Mouse (Mus musculus): Measurements from ENCODE around the gene Atl2. TPM values are rescaled to one million over a fixed set of nuclear protein-coding genes. Genes with fewer than 3 reads are reported as not detected.

Atl2 gene
- polyA plus RNA-seq, 1 experiment: 61.0 TPM

DNA sequence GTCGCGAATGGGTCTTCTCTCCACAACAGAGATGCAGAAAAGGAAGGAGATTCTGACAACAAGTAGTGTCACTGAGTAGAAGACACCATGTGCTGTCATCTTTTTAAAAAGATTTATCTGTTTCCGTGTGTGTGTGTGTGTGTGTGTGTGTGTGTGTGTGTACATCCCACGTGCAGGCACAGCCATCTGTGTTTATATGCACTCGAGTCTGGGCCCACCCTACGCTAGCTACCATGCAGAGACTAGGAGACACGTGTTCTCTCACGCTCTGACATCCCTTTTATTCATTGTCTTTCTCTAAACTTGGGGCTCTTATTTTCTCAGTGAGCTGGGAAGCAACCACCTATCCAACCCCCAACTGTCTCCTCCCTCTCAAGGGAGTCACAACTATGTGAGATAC is 40.4 kb downstream of the Atl2 start:
- peaks cover 100% of the 10 kb centered on the region for H3K36me3 ChIP-seq (ENCODE audit: control insufficient read depth, insufficient read depth, low read length)
- no peak for DNase-seq
- no peak overlapping the region for H3K4me3 ChIP-seq (ENCODE audit: control insufficient read depth, insufficient read depth, low read length)
- TF ChIP-seq CTCF (IDR thresholded peaks at IDR 0.05; ENCODE audit: borderline replicate concordance, control insufficient read depth, extremely low read depth, insufficient read depth, low read length, poor library complexity) (no peak), POLR2A (IDR thresholded peaks at IDR 0.05; ENCODE audit: control insufficient read depth, extremely low read depth, insufficient read depth, low read length, poor library complexity) (no peak)
- no peaks in the 10 kb centered on the region for H3K4me1 ChIP-seq (replicated peaks; ENCODE audit: control insufficient read depth, insufficient read depth, low read length)
- no peak overlapping the region for H3K27ac ChIP-seq (ENCODE audit: control insufficient read depth, insufficient read depth, low read length)
- WGBS: 96% methylated on average over 8 of the region's 8 CpGs
- H3K27me3 ChIP-seq (ENCODE audit: control insufficient read depth, insufficient read depth, low read length): no peaks in the 10 kb centered on the region; the same call in 1 of the 2 replicates

DNA sequence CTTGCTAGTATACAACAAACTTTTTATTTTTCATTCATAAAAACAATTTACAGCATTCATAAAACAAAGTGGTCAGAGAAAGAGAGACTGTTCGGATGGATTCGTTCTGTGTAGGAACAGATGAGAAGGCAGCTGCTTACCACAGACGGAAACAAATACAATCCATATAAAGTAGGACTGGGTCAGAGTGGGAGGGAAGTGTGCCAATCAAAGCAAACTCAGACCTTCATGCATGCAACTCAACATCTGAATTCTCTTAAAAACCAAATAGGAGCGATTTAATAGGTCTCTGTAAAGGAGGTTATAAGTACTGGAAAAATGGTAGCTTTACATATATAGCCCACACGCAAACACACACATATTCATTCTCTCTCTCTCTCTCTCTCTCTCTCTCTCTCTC is 47.5 kb downstream of the Atl2 start:
- no peaks in the 10 kb centered on the region for H3K4me1 ChIP-seq (replicated peaks; ENCODE audit: control insufficient read depth, insufficient read depth, low read length)
- 97% methylated on average over 5 of the region's 5 CpGs for WGBS
- TF ChIP-seq POLR2A (IDR thresholded peaks at IDR 0.05; ENCODE audit: control insufficient read depth, extremely low read depth, insufficient read depth, low read length, poor library complexity): no peak
- no peak for TF ChIP-seq CTCF (IDR thresholded peaks at IDR 0.05; ENCODE audit: borderline replicate concordance, control insufficient read depth, extremely low read depth, insufficient read depth, low read length, poor library complexity)
- H3K36me3 ChIP-seq (ENCODE audit: control insufficient read depth, insufficient read depth, low read length): peaks cover 58% of the 10 kb centered on the region
- no peak overlapping the region for H3K4me3 ChIP-seq (ENCODE audit: control insufficient read depth, insufficient read depth, low read length)
- DNase-seq: no peak
- no peak overlapping the region for H3K27ac ChIP-seq (ENCODE audit: control insufficient read depth, insufficient read depth, low read length)
- H3K27me3 ChIP-seq (ENCODE audit: control insufficient read depth, insufficient read depth, low read length): no peaks in the 10 kb centered on the region

DNA sequence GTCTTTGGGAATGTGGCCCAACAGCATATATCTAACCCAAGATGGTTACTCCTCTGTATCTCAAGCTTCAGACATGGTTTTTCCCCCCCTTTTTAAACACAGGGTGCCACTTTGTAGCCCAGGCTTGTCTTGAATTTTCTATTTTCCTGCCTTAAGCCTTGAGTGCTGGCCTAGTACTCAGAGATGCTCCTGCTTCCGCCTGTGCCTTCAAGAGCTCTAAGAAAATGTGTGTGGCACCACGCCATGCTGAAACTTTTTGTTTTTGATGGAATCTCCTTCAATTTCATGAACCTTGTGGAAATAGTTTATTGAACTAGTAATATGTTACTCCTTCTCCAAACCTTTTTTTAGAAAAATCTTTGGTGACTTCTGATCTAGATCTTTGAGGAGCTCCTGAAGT is 49.7 kb downstream of the Atl2 start:
- peaks cover 36% of the 10 kb centered on the region for H3K36me3 ChIP-seq (ENCODE audit: control insufficient read depth, insufficient read depth, low read length)
- no peak overlapping the region for H3K27ac ChIP-seq (ENCODE audit: control insufficient read depth, insufficient read depth, low read length)
- no peaks in the 10 kb centered on the region for H3K4me1 ChIP-seq (replicated peaks; ENCODE audit: control insufficient read depth, insufficient read depth, low read length)
- no peak overlapping the region for H3K4me3 ChIP-seq (ENCODE audit: control insufficient read depth, insufficient read depth, low read length)
- no peak for TF ChIP-seq CTCF (IDR thresholded peaks at IDR 0.05; ENCODE audit: borderline replicate concordance, control insufficient read depth, extremely low read depth, insufficient read depth, low read length, poor library complexity)
- no peak for TF ChIP-seq POLR2A (IDR thresholded peaks at IDR 0.05; ENCODE audit: control insufficient read depth, extremely low read depth, insufficient read depth, low read length, poor library complexity)
- H3K27me3 ChIP-seq (ENCODE audit: control insufficient read depth, insufficient read depth, low read length): no peaks in the 10 kb centered on the region
- no peak for DNase-seq
- WGBS: 99% methylated on average over 2 of the region's 2 CpGs

DNA sequence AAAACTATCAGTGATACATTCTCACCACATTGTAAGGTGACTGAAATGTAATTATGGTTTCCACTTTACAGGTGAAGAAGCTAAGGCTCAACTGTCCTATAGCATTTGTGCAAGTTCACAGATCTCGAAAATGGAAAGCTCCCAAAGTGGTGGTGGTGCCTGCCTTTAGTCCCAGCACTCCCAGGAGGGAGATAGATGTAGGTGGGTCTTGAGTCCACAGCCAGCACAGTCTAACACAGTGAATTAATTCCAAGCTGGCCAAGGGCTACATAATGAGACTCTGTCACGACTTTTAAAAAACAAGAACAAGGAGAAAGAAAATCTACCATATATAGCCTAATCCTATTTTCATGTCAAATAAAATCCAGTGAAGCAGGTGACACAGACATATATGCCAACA is 50.2 kb downstream of the Atl2 start:
- Histone ChIP-seq H3K27ac (ENCODE audit: control insufficient read depth, insufficient read depth, low read length) (no peak overlapping the region), H3K4me1 (replicated peaks; ENCODE audit: control insufficient read depth, insufficient read depth, low read length) (no peaks in the 10 kb centered on the region), H3K36me3 (ENCODE audit: control insufficient read depth, insufficient read depth, low read length) (peaks cover 31% of the 10 kb centered on the region), H3K27me3 (ENCODE audit: control insufficient read depth, insufficient read depth, low read length) (no peaks in the 10 kb centered on the region), H3K4me3 (ENCODE audit: control insufficient read depth, insufficient read depth, low read length) (no peak overlapping the region)
- WGBS: 90% methylated on average over 2 of the region's 2 CpGs
- no peak for DNase-seq
- no peak for TF ChIP-seq POLR2A (IDR thresholded peaks at IDR 0.05; ENCODE audit: control insufficient read depth, extremely low read depth, insufficient read depth, low read length, poor library complexity)
- TF ChIP-seq CTCF (IDR thresholded peaks at IDR 0.05; ENCODE audit: borderline replicate concordance, control insufficient read depth, extremely low read depth, insufficient read depth, low read length, poor library complexity): no peak

DNA sequence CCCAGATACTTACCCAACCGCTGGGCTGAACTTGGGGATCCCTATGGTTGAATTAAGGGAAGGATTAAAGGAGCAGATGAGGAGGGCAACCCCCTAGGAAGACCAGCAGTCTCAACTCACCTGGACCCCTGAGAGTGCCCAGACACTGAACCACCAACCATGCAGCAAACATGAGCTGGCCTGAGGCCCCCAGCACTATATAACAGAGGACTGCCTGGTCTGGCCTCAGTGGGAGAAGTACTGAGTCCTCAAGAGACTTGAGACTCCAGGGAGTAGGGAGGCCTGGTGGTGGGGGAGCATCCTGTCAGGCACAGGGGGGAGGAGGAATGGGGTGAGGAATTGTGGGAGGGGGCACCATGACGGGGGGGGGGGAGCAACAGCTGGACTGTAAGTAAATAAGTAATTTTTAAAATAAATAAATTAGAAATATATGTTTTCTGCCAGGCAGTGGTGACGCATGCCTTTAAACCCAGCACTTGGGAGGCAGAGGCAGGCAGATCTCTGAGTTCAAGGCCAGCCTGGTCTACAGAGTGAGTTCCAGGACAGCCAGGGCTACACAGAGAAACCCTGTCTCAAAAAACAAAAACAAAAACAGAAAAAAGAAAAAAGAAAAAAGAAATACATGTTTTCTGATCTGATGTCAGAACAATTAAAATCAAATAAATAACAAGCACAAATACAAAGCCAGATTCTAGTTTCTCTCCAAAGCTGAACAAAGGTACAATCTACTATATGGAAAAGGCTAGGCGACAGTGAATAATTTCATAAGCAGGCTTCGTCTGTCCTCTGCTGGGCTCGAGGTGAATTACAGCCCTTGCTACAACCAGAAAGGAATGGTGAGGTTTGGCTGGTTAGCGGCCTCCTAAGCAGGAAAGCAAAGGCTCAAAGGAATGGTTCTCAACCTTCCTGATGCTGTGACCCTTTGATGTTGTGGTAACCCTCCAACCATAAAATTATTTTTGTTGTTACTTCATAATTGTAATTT is 55.4 kb downstream of the Atl2 start:
- no peak overlapping the region for H3K27ac ChIP-seq (ENCODE audit: control insufficient read depth, insufficient read depth, low read length)
- H3K4me1 ChIP-seq (replicated peaks; ENCODE audit: control insufficient read depth, insufficient read depth, low read length): no peaks in the 10 kb centered on the region
- WGBS: 48% methylated on average over 7 of the region's 7 CpGs
- H3K36me3 ChIP-seq (ENCODE audit: control insufficient read depth, insufficient read depth, low read length): no peaks in the 10 kb centered on the region
- DNase-seq: peak; percentile 72
- no peaks in the 10 kb centered on the region for H3K27me3 ChIP-seq (ENCODE audit: control insufficient read depth, insufficient read depth, low read length)
- TF ChIP-seq POLR2A (IDR thresholded peaks at IDR 0.05; ENCODE audit: control insufficient read depth, extremely low read depth, insufficient read depth, low read length, poor library complexity) (no peak), CTCF (IDR thresholded peaks at IDR 0.05; ENCODE audit: borderline replicate concordance, control insufficient read depth, extremely low read depth, insufficient read depth, low read length, poor library complexity) (no peak)
- H3K4me3 ChIP-seq (ENCODE audit: control insufficient read depth, insufficient read depth, low read length): no peak overlapping the region

DNA sequence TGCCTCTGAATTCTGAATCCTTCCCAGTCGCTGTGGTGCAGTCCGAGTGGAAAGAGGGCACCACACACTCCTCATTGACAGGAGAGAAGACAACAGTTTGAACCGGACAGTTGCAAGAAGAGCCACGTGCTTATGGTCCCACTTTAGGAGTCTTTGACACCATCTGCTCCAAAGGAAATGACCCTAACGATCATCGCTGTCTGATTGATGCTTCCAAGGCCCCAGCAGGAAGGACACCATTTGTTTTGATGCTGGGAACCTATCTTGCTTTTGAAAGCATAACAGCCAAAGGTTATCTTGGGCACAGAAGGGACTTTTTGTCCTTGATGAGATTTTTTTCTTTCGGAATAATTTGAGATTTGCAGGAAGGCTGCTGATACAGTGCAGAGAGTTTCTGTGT is 58.9 kb downstream of the Atl2 start:
- Histone ChIP-seq H3K4me1 (replicated peaks; ENCODE audit: control insufficient read depth, insufficient read depth, low read length) (no peaks in the 10 kb centered on the region), H3K36me3 (ENCODE audit: control insufficient read depth, insufficient read depth, low read length) (no peaks in the 10 kb centered on the region), H3K4me3 (ENCODE audit: control insufficient read depth, insufficient read depth, low read length) (no peak overlapping the region), H3K27ac (ENCODE audit: control insufficient read depth, insufficient read depth, low read length) (no peak overlapping the region), H3K27me3 (ENCODE audit: control insufficient read depth, insufficient read depth, low read length) (no peaks in the 10 kb centered on the region)
- no peak for DNase-seq
- WGBS: 94% methylated on average over 7 of the region's 7 CpGs
- TF ChIP-seq CTCF (IDR thresholded peaks at IDR 0.05; ENCODE audit: borderline replicate concordance, control insufficient read depth, extremely low read depth, insufficient read depth, low read length, poor library complexity) (no peak), POLR2A (IDR thresholded peaks at IDR 0.05; ENCODE audit: control insufficient read depth, extremely low read depth, insufficient read depth, low read length, poor library complexity) (no peak)
